Mouse (Mus musculus) liver, embryonic 11.5 days (tissue): ENCODE results near the gene Cldn14. TPM values are rescaled to one million over a fixed set of nuclear protein-coding genes. Genes with fewer than 3 reads are reported as not detected.

ENCODE experiments used
- ATAC-seq: fragments of 200-750 bp; cut with Nextera tagmentation; replicated peaks from 2 replicates; pipeline ENCODE4 v1.8.0; 2017; ENCODE audit warnings: moderate number of reproducible peaks, mild to moderate bottlenecking, moderate TSS enrichment, moderate library complexity; ENCODE audit not compliant: low FRiP score
- DNase-seq: peaks from one replicate; pipeline ENCODE4 v3.0.0-alpha.2; 2017; ENCODE audit warnings: low spot score
- H3K27ac ChIP-seq: fragments of 300-500 bp; sonication (generic); 2 replicates; pipeline ENCODE4 v1.5.1; 2014; ENCODE audit warnings: mild to moderate bottlenecking, low read depth, low read length, control low read depth
- H3K27me3 ChIP-seq: fragments of 300-500 bp; sonication (generic); replicated peaks from 2 replicates; pipeline ENCODE4 v1.6.1; 2014; ENCODE audit warnings: low read length, mixed read lengths; ENCODE audit not compliant: control insufficient read depth, insufficient read depth
- H3K36me3 ChIP-seq: fragments of 300-500 bp; sonication (generic); 2 replicates; pipeline ENCODE4 v1.6.1; 2014; ENCODE audit warnings: mild to moderate bottlenecking, low read length, moderate library complexity, mixed read lengths; ENCODE audit not compliant: control insufficient read depth, insufficient read depth
- H3K4me1 ChIP-seq: fragments of 300-500 bp; sonication (generic); replicated peaks from 2 replicates; pipeline ENCODE4 v1.6.1; 2014; ENCODE audit warnings: low read length, mixed read lengths; ENCODE audit not compliant: control insufficient read depth, insufficient read depth
- H3K4me2 ChIP-seq: fragments of 300-500 bp; sonication (generic); 2 replicates; pipeline ENCODE4 v1.6.1; 2014; ENCODE audit warnings: mild to moderate bottlenecking, control low read depth, moderate library complexity
- H3K4me3 ChIP-seq: fragments of 300-500 bp; sonication (generic); 2 replicates; pipeline ENCODE4 v1.5.1; 2014; ENCODE audit warnings: low read depth, low read length, control low read depth
- H3K9ac ChIP-seq: fragments of 300-500 bp; sonication (generic); 2 replicates; pipeline ENCODE4 v1.6.1; 2014; ENCODE audit warnings: low read depth, low read length, control low read depth
- H3K9me3 ChIP-seq: fragments of 300-500 bp; sonication (generic); 2 replicates; pipeline ENCODE4 v1.6.1; 2016; ENCODE audit warnings: low read length, inconsistent platforms, mixed read lengths; ENCODE audit not compliant: control insufficient read depth
- WGBS: fragments of 180-500 bp; shearing (Covaris S2); extraction: QIAGEN DNeasy Blood & Tissue Kit; methylation state at CpG from one replicate; pipeline ENCODE4 v1.1.7; 2014; 5-methylcytosine and 5-hydroxymethylcytosine counted together
- polyA plus RNA-seq: library from polyadenylated mRNA; unstranded; fragments of >200 nt; fragmentation: Nextera tagmentation; extraction: Ambion mirVana; gene quantifications from 2 replicates; pipeline ENCODE4 v1.2.1, GENCODE M21; 2014

The Cldn14 gene
- polyA plus RNA-seq: 0.14 TPM in 1 of 2 replicates, not detected in the other

- Histone ChIP-seq H3K36me3 (no peaks in the 10 kb centered on the region), H3K9ac (no peak within 1 kb of the TSS), H3K4me2 (no peak within 1 kb of the TSS), H3K4me1 (no peaks in the 10 kb centered on the region), H3K27me3 (no peaks in the 10 kb centered on the region), H3K27ac (no peak within 1 kb of the TSS), H3K4me3 (no peak within 1 kb of the TSS), H3K9me3 (no peaks in the 10 kb centered on the region)
- no peak for DNase-seq
- ATAC-seq: no peak
- 81% methylated on average over 15 of the region's 15 CpGs for WGBS
Measured at GRCm38 (mm10) chr16:94008737-94009136, at the start of gene Cldn14. TSS of gene Cldn14 (minus strand) at chr16:94008837.

GRCm38 (mm10) chr16:94055576-94055975 lies 46.9 kb upstream of the Cldn14 start:
- Histone ChIP-seq H3K27ac (no peak overlapping the region), H3K4me1 (no peaks in the 10 kb centered on the region), H3K36me3 (no peaks in the 10 kb centered on the region), H3K27me3 (no peaks in the 10 kb centered on the region), H3K9ac (no peak overlapping the region), H3K4me3 (no peak overlapping the region), H3K9me3 (no peaks in the 10 kb centered on the region), H3K4me2 (no peak overlapping the region)
- WGBS: 69% methylated on average over 8 of the region's 8 CpGs
- ATAC-seq: no peak
- DNase-seq: no peak

GRCm38 (mm10) chr16:94055176-94055575 lies 46.5 kb upstream of the Cldn14 start:
- H3K4me2 ChIP-seq: no peak overlapping the region
- H3K9ac ChIP-seq: no peak overlapping the region
- no peak for ATAC-seq
- no peaks in the 10 kb centered on the region for H3K4me1 ChIP-seq
- H3K4me3 ChIP-seq: no peak overlapping the region
- H3K9me3 ChIP-seq: no peaks in the 10 kb centered on the region
- no peak overlapping the region for H3K27ac ChIP-seq
- H3K36me3 ChIP-seq: no peaks in the 10 kb centered on the region
- no peaks in the 10 kb centered on the region for H3K27me3 ChIP-seq
- WGBS: 88% methylated on average over 12 of the region's 12 CpGs
- DNase-seq: no peak

GRCm38 (mm10) chr16:94050368-94050767 lies 41.7 kb upstream of the Cldn14 start:
- Histone ChIP-seq H3K9me3 (no peaks in the 10 kb centered on the region), H3K4me3 (no peak overlapping the region), H3K9ac (no peak overlapping the region), H3K27me3 (no peaks in the 10 kb centered on the region), H3K36me3 (no peaks in the 10 kb centered on the region), H3K4me1 (no peaks in the 10 kb centered on the region), H3K27ac (no peak overlapping the region), H3K4me2 (no peak overlapping the region)
- WGBS: 87% methylated on average over 3 of the region's 3 CpGs
- DNase-seq (no peak), ATAC-seq (no peak)

- no peak overlapping the region for H3K4me2 ChIP-seq
- H3K36me3 ChIP-seq: no peaks in the 10 kb centered on the region
- peaks cover 7% of the 10 kb centered on the region for H3K27me3 ChIP-seq
- no peaks in the 10 kb centered on the region for H3K4me1 ChIP-seq
- H3K4me3 ChIP-seq: no peak overlapping the region
- no peak overlapping the region for H3K27ac ChIP-seq
- DNase-seq (no peak), ATAC-seq (no peak)
- WGBS: 38% methylated on average over 7 of the region's 7 CpGs
- no peaks in the 10 kb centered on the region for H3K9me3 ChIP-seq
- H3K9ac ChIP-seq: no peak overlapping the region
Measured at GRCm38 (mm10) chr16:94044996-94045395, 36.4 kb upstream of the Cldn14 start.

GRCm38 (mm10) chr16:94043797-94044196 lies 35.2 kb upstream of the Cldn14 start:
- ATAC-seq (no peak), DNase-seq (no peak)
- Histone ChIP-seq H3K27me3 (peaks cover 8% of the 10 kb centered on the region), H3K9me3 (no peaks in the 10 kb centered on the region), H3K27ac (no peak overlapping the region), H3K9ac (no peak overlapping the region), H3K4me2 (no peak overlapping the region), H3K36me3 (no peaks in the 10 kb centered on the region), H3K4me3 (no peak overlapping the region), H3K4me1 (no peaks in the 10 kb centered on the region)
- 76% methylated on average over 1 of the region's 1 CpGs for WGBS

- H3K27ac ChIP-seq: no peak overlapping the region
- no peak overlapping the region for H3K4me3 ChIP-seq
- no peak overlapping the region for H3K4me2 ChIP-seq
- H3K27me3 ChIP-seq: peaks cover 8% of the 10 kb centered on the region
- no peak overlapping the region for H3K9ac ChIP-seq
- no peaks in the 10 kb centered on the region for H3K4me1 ChIP-seq
- WGBS: 46% methylated on average over 18 of the region's 18 CpGs
- DNase-seq (no peak), ATAC-seq (no peak)
- no peaks in the 10 kb centered on the region for H3K9me3 ChIP-seq
- H3K36me3 ChIP-seq: no peaks in the 10 kb centered on the region
Measured at GRCm38 (mm10) chr16:94041065-94041712, 32.6 kb upstream of the Cldn14 start.

- Histone ChIP-seq H3K4me2 (no peak overlapping the region), H3K27ac (no peak overlapping the region), H3K36me3 (no peaks in the 10 kb centered on the region), H3K4me3 (no peak overlapping the region), H3K9ac (no peak overlapping the region), H3K4me1 (no peaks in the 10 kb centered on the region), H3K9me3 (no peaks in the 10 kb centered on the region), H3K27me3 (peaks cover 8% of the 10 kb centered on the region)
- 37% methylated on average over 16 of the region's 16 CpGs for WGBS
- ATAC-seq: no peak
- DNase-seq: no peak
Measured at GRCm38 (mm10) chr16:94040485-94040884, 31.8 kb upstream of the Cldn14 start.

- peaks cover 8% of the 10 kb centered on the region for H3K27me3 ChIP-seq
- no peak overlapping the region for H3K4me2 ChIP-seq
- 81% methylated on average over 9 of the region's 9 CpGs for WGBS
- no peak for ATAC-seq
- H3K36me3 ChIP-seq: no peaks in the 10 kb centered on the region
- no peak for DNase-seq
- no peak overlapping the region for H3K27ac ChIP-seq
- H3K9me3 ChIP-seq: no peaks in the 10 kb centered on the region
- H3K4me3 ChIP-seq: no peak overlapping the region
- no peak overlapping the region for H3K9ac ChIP-seq
- no peaks in the 10 kb centered on the region for H3K4me1 ChIP-seq
Measured at GRCm38 (mm10) chr16:94038986-94039341, 30.3 kb upstream of the Cldn14 start.
